Mouse (Mus musculus) regulatory T cell (primary cell): ENCODE measurements around the gene Inca1.

Experiments
- in situ Hi-C: fragments of 300-600 bp; cut with MboI, MseI; formaldehyde crosslinking; loops from one replicate; pipeline ENCODE4 v1.15.1; 2025; ENCODE audit warnings: high pct_unique_total_duplicates

Gene Inca1

GRCm38 (mm10) chr11:70699722-70700556 lies at the start of gene Inca1, which contains the start of gene Kif1c:
Inca1 (minus strand) TSS chr11:70700155.
Kif1c (plus strand) TSS chr11:70700548.
- in situ Hi-C loops = loop anchor here (5.0 kb wide), 1 partner anchor 48 kb away; the partner anchor contains the start of gene Pfn1

GRCm38 (mm10) chr11:70747876-70748545 lies 48.1 kb upstream of the Inca1 start:
- in situ Hi-C loops = no loop called here

GRCm38 (mm10) chr11:70745636-70746035 lies 45.7 kb upstream of the Inca1 start:
- in situ Hi-C loops = no loop called here

DNA sequence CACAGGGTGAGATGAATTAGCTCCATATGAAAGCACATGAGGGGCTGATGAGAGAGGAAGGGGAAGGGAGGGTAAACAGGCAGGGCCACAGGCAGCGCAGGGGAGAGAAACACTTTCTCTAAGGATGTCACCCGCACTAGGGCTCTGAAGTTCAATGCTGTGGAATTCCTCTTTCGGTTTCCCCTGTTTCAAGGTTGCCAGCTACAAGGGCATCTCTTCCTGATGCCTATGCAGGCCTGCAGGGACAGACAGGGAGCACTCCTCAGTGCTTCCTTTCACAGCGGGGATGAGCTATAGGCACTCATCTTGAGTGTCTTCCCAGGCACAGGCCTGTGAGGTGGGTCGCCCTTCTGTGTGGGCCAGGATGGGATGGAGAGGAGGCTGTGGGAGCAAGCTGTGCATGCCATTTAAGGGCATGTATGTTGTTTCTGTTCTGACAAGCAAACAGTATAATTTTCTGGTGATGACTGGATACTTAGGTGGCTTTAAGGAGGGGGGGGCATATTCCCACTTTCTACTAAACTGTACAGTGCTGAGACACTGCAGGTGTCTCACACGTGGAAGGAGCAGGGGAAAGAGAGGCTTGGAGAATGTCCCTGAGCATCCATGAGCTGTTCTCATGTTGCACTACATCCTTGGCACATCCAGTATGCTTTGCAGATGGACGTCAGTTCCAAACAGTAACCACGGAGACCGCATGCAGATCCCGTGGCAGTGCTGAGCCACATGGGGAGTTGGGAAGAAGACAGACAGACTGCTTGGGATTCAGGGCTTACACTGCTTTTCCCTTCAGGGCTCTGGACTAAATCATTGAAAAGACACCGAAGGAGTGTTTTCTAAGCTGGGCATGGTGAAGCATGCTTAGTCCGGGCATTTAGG lies 42.9 kb upstream of the Inca1 start:
- in situ Hi-C loops = no loop called here

DNA sequence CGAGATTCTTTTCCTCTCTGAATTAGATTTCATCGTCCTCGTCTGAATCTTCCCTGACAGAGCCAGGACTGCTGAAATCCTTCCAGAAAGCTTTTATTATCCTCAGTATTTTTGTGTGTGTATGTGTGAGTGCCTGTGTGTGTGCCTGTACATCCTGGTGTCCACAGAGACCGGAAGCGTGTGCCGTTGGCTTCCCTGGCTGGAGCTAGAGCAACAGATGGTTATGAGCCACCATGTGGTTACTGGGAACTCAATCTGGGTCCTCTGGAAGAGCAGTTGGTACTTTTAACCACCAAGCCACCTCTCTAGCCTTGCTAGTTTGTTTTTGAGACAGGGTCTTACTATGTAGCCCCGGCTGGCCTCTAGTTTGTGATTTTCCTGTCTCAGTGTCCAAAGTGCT lies 42.2 kb upstream of the Inca1 start:
- in situ Hi-C loops = no loop called here

DNA sequence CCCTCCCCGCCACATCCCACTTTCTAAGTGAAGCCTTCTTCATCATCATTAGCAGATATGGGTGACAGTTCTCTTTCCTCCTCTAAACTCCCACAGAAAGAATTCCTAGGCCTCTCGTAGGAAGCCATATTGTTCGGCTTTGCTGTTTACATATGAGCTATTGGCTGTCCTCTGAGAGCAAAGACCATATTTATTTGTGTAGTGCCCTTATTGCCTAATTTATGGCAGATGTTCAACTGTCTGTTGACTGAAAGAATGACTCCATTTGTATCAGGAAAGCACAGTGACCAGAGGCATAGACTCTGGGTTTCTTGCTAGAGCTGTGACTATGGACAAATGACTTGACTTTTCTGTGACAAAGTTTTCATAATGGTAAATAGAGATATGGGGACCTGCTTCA lies 41.6 kb upstream of the Inca1 start:
- in situ Hi-C loops = no loop called here

GRCm38 (mm10) chr11:70737749-70738148 lies 37.8 kb upstream of the Inca1 start:
- in situ Hi-C loops = no loop called here

GRCm38 (mm10) chr11:70733256-70733655 lies 33.3 kb upstream of the Inca1 start:
- in situ Hi-C loops = no loop called here

GRCm38 (mm10) chr11:70731178-70731577 lies 31.2 kb upstream of the Inca1 start:
- in situ Hi-C loops = no loop called here

GRCm38 (mm10) chr11:70730427-70731038 lies 30.6 kb upstream of the Inca1 start:
- in situ Hi-C loops = no loop called here

DNA sequence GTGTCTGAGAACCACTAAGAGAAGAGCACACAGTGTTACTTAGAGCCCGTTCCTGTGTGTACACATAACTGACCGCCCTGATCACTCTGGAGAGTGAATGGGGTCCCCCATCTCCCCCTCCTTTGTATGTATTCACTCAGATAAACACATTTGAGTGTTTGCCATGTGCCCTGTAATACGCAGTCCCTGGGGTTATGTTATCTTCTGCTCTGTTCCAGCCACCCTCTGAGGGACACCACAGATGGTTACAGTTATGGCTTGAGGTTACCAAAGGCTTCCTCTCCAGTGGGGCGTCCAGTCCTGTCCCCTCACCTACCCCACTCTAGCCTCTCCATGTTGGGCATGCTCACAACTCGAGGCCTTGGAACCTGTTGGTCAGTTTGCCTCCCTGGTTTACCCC lies 27.4 kb upstream of the Inca1 start:
- in situ Hi-C loops = no loop called here

GRCm38 (mm10) chr11:70726585-70726984 lies 26.6 kb upstream of the Inca1 start:
- in situ Hi-C loops = no loop called here

GRCm38 (mm10) chr11:70724706-70725105 lies 24.8 kb upstream of the Inca1 start:
- in situ Hi-C loops = no loop called here

- in situ Hi-C loops = no loop called here
Measured at GRCm38 (mm10) chr11:70721072-70721471, 21.1 kb upstream of the Inca1 start.

GRCm38 (mm10) chr11:70720567-70720966 lies 20.6 kb upstream of the Inca1 start:
- in situ Hi-C loops = no loop called here

- in situ Hi-C loops = no loop called here
Measured at GRCm38 (mm10) chr11:70718481-70718880, 18.5 kb upstream of the Inca1 start.

GRCm38 (mm10) chr11:70715832-70716231 lies 15.9 kb upstream of the Inca1 start:
- in situ Hi-C loops = no loop called here

DNA sequence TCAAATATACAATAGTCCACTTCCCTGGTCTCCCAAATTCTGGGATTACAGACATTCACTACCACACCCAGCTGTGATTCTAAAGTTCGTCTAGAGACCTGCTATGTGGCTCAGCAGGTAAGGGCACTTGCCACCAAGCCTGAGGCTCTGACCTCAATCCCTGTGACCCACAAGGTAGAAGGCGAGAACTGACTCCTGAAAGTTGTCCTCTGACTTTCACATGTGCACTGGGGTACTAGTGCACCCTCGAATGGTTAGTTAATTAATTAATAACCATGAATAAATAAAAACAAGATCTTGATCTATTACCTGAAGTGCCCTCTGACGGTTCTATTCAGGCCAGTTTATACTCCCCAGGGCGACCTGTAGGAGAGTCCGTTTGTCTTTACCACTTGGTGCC lies 13.3 kb upstream of the Inca1 start:
- in situ Hi-C loops = no loop called here

GRCm38 (mm10) chr11:70711026-70711425 lies 11.1 kb upstream of the Inca1 start:
- in situ Hi-C loops = no loop called here

DNA sequence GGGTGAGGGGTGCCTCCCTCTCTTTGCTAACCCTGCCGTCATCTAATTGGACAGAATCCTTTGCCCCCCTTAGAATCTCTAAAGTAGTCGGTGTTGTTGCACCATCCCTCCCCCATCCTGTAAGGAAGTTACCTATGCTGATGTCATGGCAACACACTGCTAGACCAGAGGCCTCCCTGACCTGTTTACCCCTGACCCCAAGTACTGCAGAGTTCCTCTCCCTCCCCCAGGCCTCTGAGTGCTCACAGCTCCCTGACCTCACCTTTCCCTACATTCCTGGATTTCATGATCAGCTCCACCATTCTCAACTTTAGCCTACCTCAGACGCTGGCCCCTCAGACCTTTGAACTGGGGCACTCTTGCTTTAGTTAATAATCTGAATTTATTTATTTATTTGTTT lies 6.2 kb upstream of the Inca1 start:
- in situ Hi-C loops = no loop called here

- in situ Hi-C loops = loop anchor here (5.0 kb wide), 1 partner anchor 50 kb away; the partner anchor contains the start of gene Pfn1
Measured at GRCm38 (mm10) chr11:70702781-70703180, 2.8 kb upstream of the Inca1 start.
